Mouse (Mus musculus) MEL (cell line): ENCODE data around the gene Arntl. TPM values are rescaled to one million over a fixed set of nuclear protein-coding genes. Genes with fewer than 3 reads are reported as not detected.

Experiments
- DNase-seq: peaks from one replicate; pipeline ENCODE4 v3.0.0; 2011; ENCODE audit warnings: low read depth, low spot score
- H3K27ac ChIP-seq: 2 replicates; pipeline ENCODE4 v1.5.1; 2012; ENCODE audit warnings: low read depth, mild to moderate bottlenecking, control low read depth, low read length, moderate library complexity; ENCODE audit not compliant: control insufficient read depth
- H3K27me3 ChIP-seq, 2 experiments: fragments of 150-350 bp in 1 of 2; sonication (generic) in 1 of 2; 2 replicates each; pipeline ENCODE4 v1.6.1; 2012; ENCODE audit warnings: low read length in 2 of 2, mild to moderate bottlenecking in 2 of 2, improper control_type of control experiment in 1 of 2, moderate library complexity in 1 of 2; ENCODE audit not compliant: insufficient read depth in 2 of 2, control insufficient read depth in 1 of 2
- H3K36me3 ChIP-seq, 2 experiments: 2 replicates each; pipeline ENCODE4 v1.6.1; 2012 to 2014; ENCODE audit warnings: low read length in 2 of 2, improper control_type of control experiment in 1 of 2, inconsistent platforms in 1 of 2, mild to moderate bottlenecking in 1 of 2; ENCODE audit not compliant: insufficient read depth in 2 of 2, control insufficient read depth in 1 of 2
- H3K4me1 ChIP-seq, 2 experiments: fragments of 150-350 bp in 1 of 2; sonication (generic) in 1 of 2; 2 replicates each; pipeline ENCODE4 v1.6.1; 2012; ENCODE audit warnings: low read length in 2 of 2, improper control_type of control experiment in 1 of 2, mild to moderate bottlenecking in 1 of 2; ENCODE audit not compliant: insufficient read depth in 2 of 2, control insufficient read depth in 1 of 2
- H3K4me3 ChIP-seq, 2 experiments: fragments of 150-350 bp in 1 of 2; sonication (generic) in 1 of 2; 2 replicates each; pipeline ENCODE4 v1.5.1; 2012; ENCODE audit warnings: low read depth in 2 of 2, low read length in 2 of 2, mild to moderate bottlenecking in 2 of 2, moderate library complexity in 2 of 2, control low read depth in 1 of 2, improper control_type of control experiment in 1 of 2; ENCODE audit not compliant: control insufficient read depth in 1 of 2, insufficient read depth in 1 of 2
- H3K79me2 ChIP-seq: 2 replicates; pipeline ENCODE4 v1.6.1; 2012; ENCODE audit warnings: mild to moderate bottlenecking, low read length, moderate library complexity; ENCODE audit not compliant: control insufficient read depth, poor library complexity, insufficient read depth
- H3K9ac ChIP-seq: 2 replicates; pipeline ENCODE4 v1.6.1; 2012; ENCODE audit warnings: low read depth, mild to moderate bottlenecking, control low read depth, low read length, moderate library complexity; ENCODE audit not compliant: control insufficient read depth, poor library complexity, severe bottlenecking
- H3K9me3 ChIP-seq: fragments of 150-350 bp; sonication (generic); replicated peaks from 2 replicates; pipeline ENCODE4 v1.6.1; 2012; ENCODE audit warnings: mild to moderate bottlenecking, low read length, improper control_type of control experiment, moderate library complexity; ENCODE audit not compliant: insufficient read depth
- BHLHE40 ChIP-seq: IDR thresholded peaks from 2 replicates; pipeline ENCODE4 v1.6.1; 2012; ENCODE audit warnings: low read depth, mild to moderate bottlenecking, inconsistent platforms, low read length, improper control_type of control experiment, borderline replicate concordance
- CHD1 ChIP-seq: IDR thresholded peaks from 2 replicates; pipeline ENCODE4 v1.6.1; 2012; ENCODE audit warnings: low read depth, mild to moderate bottlenecking, inconsistent platforms, low read length, improper control_type of control experiment
- CHD2 ChIP-seq: IDR thresholded peaks from 2 replicates; pipeline ENCODE4 v1.6.1; 2011; ENCODE audit warnings: low read length, improper control_type of control experiment
- CTCF ChIP-seq, 3 experiments: IDR thresholded peaks in 2 of 3; conservative IDR thresholded peaks in 1 of 3; 2 replicates each; pipeline ENCODE4 v1.5.1; 2011 to 2012; ENCODE audit warnings: low read length in 3 of 3, low read depth in 2 of 3, mild to moderate bottlenecking in 2 of 3, improper control_type of control experiment in 1 of 3, inconsistent platforms in 1 of 3, mixed read lengths in 1 of 3, moderate library complexity in 1 of 3; ENCODE audit not compliant: control insufficient read depth in 1 of 3, insufficient read depth in 1 of 3, poor library complexity in 1 of 3, severe bottlenecking in 1 of 3
- ELF1 ChIP-seq: IDR thresholded peaks from 2 replicates; pipeline ENCODE4 v1.6.1; 2014; ENCODE audit warnings: low read depth, mild to moderate bottlenecking, inconsistent platforms, low read length, improper control_type of control experiment, moderate library complexity
- GATA1 ChIP-seq: IDR thresholded peaks from 2 replicates; pipeline ENCODE4 v1.6.1; 2011; ENCODE audit warnings: low read depth, low read length, improper control_type of control experiment
- JUND ChIP-seq: IDR thresholded peaks from 2 replicates; pipeline ENCODE4 v1.6.1; 2011; ENCODE audit warnings: low read depth, mild to moderate bottlenecking, improper control_type of control experiment, low read length
- KAT2A ChIP-seq: conservative IDR thresholded peaks from 2 replicates; pipeline ENCODE4 v1.6.1; 2012; ENCODE audit warnings: low read depth, low read length, improper control_type of control experiment, inconsistent platforms
- MAX ChIP-seq: IDR thresholded peaks from 2 replicates; pipeline ENCODE4 v1.6.1; 2011; ENCODE audit warnings: low read length, improper control_type of control experiment
- MAZ ChIP-seq: IDR thresholded peaks from 2 replicates; pipeline ENCODE4 v1.6.1; 2012; ENCODE audit warnings: low read depth, mild to moderate bottlenecking, inconsistent platforms, low read length, improper control_type of control experiment
- MEF2A ChIP-seq: IDR thresholded peaks from 2 replicates; pipeline ENCODE4 v1.6.1; 2014; ENCODE audit warnings: low read depth, mild to moderate bottlenecking, inconsistent platforms, low read length, improper control_type of control experiment; ENCODE audit not compliant: poor library complexity, insufficient replicate concordance, severe bottlenecking; ENCODE audit errors: extremely low read depth
- MYC ChIP-seq: IDR thresholded peaks from 2 replicates; pipeline ENCODE4 v1.6.1; 2011; ENCODE audit warnings: low read depth, mild to moderate bottlenecking, low read length, improper control_type of control experiment, moderate library complexity
- NELFE ChIP-seq: IDR thresholded peaks from 2 replicates; pipeline ENCODE4 v1.6.1; 2011; ENCODE audit warnings: low read depth, low read length, improper control_type of control experiment
- NRF1 ChIP-seq: IDR thresholded peaks from 2 replicates; pipeline ENCODE4 v1.6.1; 2014; ENCODE audit warnings: low read depth, mild to moderate bottlenecking, inconsistent platforms, low read length, improper control_type of control experiment, moderate library complexity; ENCODE audit not compliant: poor library complexity, insufficient read depth, severe bottlenecking
- POLR2A ChIP-seq, 2 experiments: IDR thresholded peaks; 2 replicates each; pipeline ENCODE4 v1.6.1; 2011 to 2012; ENCODE audit warnings: low read length in 2 of 2, mild to moderate bottlenecking in 2 of 2, control low read depth in 1 of 2, improper control_type of control experiment in 1 of 2, low read depth in 1 of 2, moderate library complexity in 1 of 2; ENCODE audit not compliant: control insufficient read depth in 1 of 2, insufficient read depth in 1 of 2, poor library complexity in 1 of 2
- POLR2AphosphoS2 ChIP-seq: IDR thresholded peaks from 2 replicates; pipeline ENCODE4 v1.6.1; 2011; ENCODE audit warnings: low read length, improper control_type of control experiment
- RCOR1 ChIP-seq: IDR thresholded peaks from 2 replicates; pipeline ENCODE4 v1.6.1; 2012; ENCODE audit warnings: low read depth, mild to moderate bottlenecking, inconsistent platforms, low read length, improper control_type of control experiment
- SIN3A ChIP-seq: IDR thresholded peaks from 2 replicates; pipeline ENCODE4 v1.6.1; 2012; ENCODE audit warnings: low read length, improper control_type of control experiment, inconsistent platforms
- SMC3 ChIP-seq: IDR thresholded peaks from 2 replicates; pipeline ENCODE4 v1.6.1; 2011; ENCODE audit warnings: low read depth, low read length, improper control_type of control experiment
- TBP ChIP-seq: IDR thresholded peaks from 2 replicates; pipeline ENCODE4 v1.8.0; 2011; ENCODE audit warnings: low read depth, low read length, improper control_type of control experiment
- UBTF ChIP-seq: IDR thresholded peaks from 2 replicates; pipeline ENCODE4 v1.6.1; 2012; ENCODE audit warnings: low read depth, mild to moderate bottlenecking, inconsistent platforms, low read length, improper control_type of control experiment, moderate library complexity, borderline replicate concordance; ENCODE audit not compliant: insufficient read depth
- USF1 ChIP-seq: IDR thresholded peaks from 2 replicates; pipeline ENCODE4 v1.6.1; 2014; ENCODE audit warnings: low read depth, mild to moderate bottlenecking, inconsistent platforms, low read length, improper control_type of control experiment, moderate library complexity
- USF2 ChIP-seq, 2 experiments: IDR thresholded peaks; 2 replicates each; pipeline ENCODE4 v1.6.1; 2011 to 2012; ENCODE audit warnings: improper control_type of control experiment in 2 of 2, low read length in 2 of 2, borderline replicate concordance in 1 of 2, inconsistent platforms in 1 of 2, low read depth in 1 of 2, mild to moderate bottlenecking in 1 of 2; ENCODE audit not compliant: insufficient read depth in 1 of 2
- ZKSCAN1 ChIP-seq: IDR thresholded peaks from 2 replicates; pipeline ENCODE4 v1.6.1; 2012; ENCODE audit warnings: low read depth, mild to moderate bottlenecking, inconsistent platforms, low read length, improper control_type of control experiment, moderate library complexity
- ZNF384 ChIP-seq: IDR thresholded peaks from 2 replicates; pipeline ENCODE4 v1.6.1; 2012; ENCODE audit warnings: low read depth, mild to moderate bottlenecking, inconsistent platforms, low read length, improper control_type of control experiment
- polyA plus RNA-seq, 2 experiments: library from polyadenylated mRNA; stranded (reverse) in 1 of 2; unstranded in 1 of 2; fragments of >175 nt in 1 of 2; fragments of >200 nt in 1 of 2; gene quantifications; 2 replicates each; pipeline versions ENCODE4 v1.2.1 to v1.2.4; 2012; ENCODE audit warnings: low replicate concordance in 2 of 2, low read depth in 1 of 2; ENCODE audit not compliant: insufficient read length in 2 of 2, insufficient read depth in 1 of 2, missing spikeins in 1 of 2
- total RNA-seq: library from RNA; depleted of rRNA; stranded (reverse); fragments of 300-350 nt; gene quantifications from 2 replicates; pipeline ENCODE4 v1.2.3, GENCODE M21; 2012

Arntl gene
- total and polyA plus RNA-seq, 3 experiments = 2.0 to 4.5 TPM; not detected in 1

DNA sequence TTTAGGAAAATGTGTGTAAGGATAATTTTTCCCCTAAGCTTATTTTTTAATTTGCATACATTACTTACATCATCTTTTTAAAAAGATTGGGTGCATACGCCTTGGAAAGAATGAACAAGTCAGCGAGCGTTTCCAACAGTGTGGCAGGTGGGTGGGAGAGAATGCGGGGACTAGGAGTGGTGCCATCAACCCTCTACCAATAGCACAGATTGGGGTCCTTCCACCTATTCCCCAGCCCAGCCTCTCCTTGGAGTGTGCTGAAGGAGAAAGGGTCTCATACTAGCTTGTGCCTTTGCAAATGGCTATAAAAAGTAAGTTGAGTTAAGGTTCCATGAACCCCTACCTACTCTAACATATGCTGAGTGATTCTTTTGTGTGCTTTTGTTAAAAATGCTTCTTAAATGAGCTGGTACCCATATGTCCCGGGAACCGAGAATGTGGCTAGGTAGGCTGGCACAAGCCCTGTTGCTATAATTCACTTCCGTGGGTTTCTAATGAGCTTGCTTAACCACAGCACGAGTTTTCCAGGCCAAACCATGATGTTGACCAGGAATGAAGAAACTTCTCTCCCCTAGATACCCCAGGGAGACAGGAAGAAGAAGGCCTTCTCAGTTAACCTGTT, 46.1 kb upstream of the Arntl start:
- Histone ChIP-seq H3K36me3 (no peaks in the 10 kb centered on the region), H3K4me3 (no peak overlapping the region), H3K27ac (no peak overlapping the region), H3K27me3 (no peaks in the 10 kb centered on the region), H3K4me1 (no peaks in the 10 kb centered on the region), H3K9ac (no peak overlapping the region), H3K79me2 (no peaks in the 10 kb centered on the region), H3K9me3 (no peaks in the 10 kb centered on the region)
- no peak for DNase-seq
- TF ChIP-seq USF2 (IDR thresholded peaks at IDR 0.05; ENCODE audit: borderline replicate concordance in 1 of 2, insufficient read depth in 1 of 2, low read depth in 1 of 2, low read length in 2 of 2) = no peak
- TF ChIP-seq MAX = no peak
- no peak for TF ChIP-seq SIN3A
- no peak for TF ChIP-seq KAT2A
- no peak for TF ChIP-seq NELFE

DNA sequence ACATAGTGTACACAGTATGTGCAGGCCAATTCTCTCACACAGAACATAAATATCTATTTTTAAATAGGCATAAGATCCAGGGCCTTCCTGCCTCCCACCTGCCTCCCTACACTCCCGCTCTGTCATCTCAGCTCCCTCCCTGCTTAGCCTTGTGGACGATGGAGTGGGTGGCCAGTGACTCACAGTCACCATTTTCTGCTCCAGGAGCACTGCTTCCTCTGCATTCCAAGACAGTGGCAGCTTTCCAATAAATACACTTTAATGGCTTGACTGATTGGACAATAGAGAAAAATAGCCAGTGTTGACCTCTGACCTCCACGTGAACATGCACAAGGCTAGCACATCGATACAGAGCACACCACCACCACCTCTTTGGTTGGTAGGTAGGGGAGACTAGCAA, 42.5 kb upstream of the Arntl start:
- Histone ChIP-seq H3K4me1 (no peaks in the 10 kb centered on the region), H3K79me2 (no peaks in the 10 kb centered on the region), H3K36me3 (no peaks in the 10 kb centered on the region), H3K9ac (no peak overlapping the region), H3K4me3 (no peak overlapping the region), H3K27me3 (peaks cover 0 to 2% of the 10 kb centered on the region in 2 experiments; a peak in 1 of 4 replicates), H3K27ac (no peak overlapping the region), H3K9me3 (no peaks in the 10 kb centered on the region)
- no peak for TF ChIP-seq MYC
- no peak for TF ChIP-seq POLR2AphosphoS2
- DNase-seq = no peak

DNA sequence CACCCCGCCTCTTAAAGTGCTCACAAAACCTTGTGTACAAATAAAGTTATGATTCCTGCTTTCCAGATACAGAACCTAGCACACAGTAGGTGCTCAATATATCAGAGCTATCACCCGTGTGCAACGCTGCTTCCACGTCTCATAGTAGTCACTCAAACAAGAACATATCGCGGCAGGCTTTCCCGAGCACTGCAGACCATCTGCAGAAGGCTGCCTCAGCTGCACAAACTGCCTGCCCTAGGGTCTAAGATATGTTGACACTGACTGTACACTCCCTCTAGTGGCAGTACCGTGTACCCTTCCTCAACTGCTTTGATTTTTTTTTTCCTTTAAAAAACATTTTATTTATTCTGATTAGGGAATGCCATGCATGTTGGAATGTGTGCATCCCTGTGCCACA, 40.2 kb upstream of the Arntl start:
- Histone ChIP-seq H3K9ac (no peak overlapping the region), H3K27me3 (peaks cover 0 to 2% of the 10 kb centered on the region in 2 experiments; a peak in 1 of 4 replicates), H3K4me3 (no peak overlapping the region), H3K27ac (no peak overlapping the region), H3K9me3 (no peaks in the 10 kb centered on the region), H3K4me1 (no peaks in the 10 kb centered on the region), H3K36me3 (no peaks in the 10 kb centered on the region), H3K79me2 (no peaks in the 10 kb centered on the region)
- DNase-seq = peak; percentile 37
- TF ChIP-seq ZKSCAN1 (no peak), MAX (no peak), MEF2A (no peak), CHD2 (no peak), UBTF (no peak), MYC (no peak), USF1 (no peak), JUND (no peak), NRF1 (no peak), KAT2A (no peak), POLR2A (IDR thresholded peaks at IDR 0.05; ENCODE audit: control insufficient read depth in 1 of 2, insufficient read depth in 1 of 2, low read depth in 1 of 2, low read length in 2 of 2, poor library complexity in 1 of 2) (no peak), BHLHE40 (no peak), ELF1 (no peak), CHD1 (no peak), MAZ (no peak), ZNF384 (peak; percentile 66), GATA1 (no peak), CTCF (IDR thresholded peaks at IDR 0.05 in 2 of 3, conservative IDR thresholded peaks at IDR 0.05 in 1 of 3; ENCODE audit: control insufficient read depth in 1 of 3, insufficient read depth in 1 of 3, low read depth in 2 of 3, low read length in 3 of 3, poor library complexity in 1 of 3, severe bottlenecking in 1 of 3) (peak; percentile 21 to 58 (median 47); a peak in 4 of 6 replicates), USF2 (IDR thresholded peaks at IDR 0.05; ENCODE audit: borderline replicate concordance in 1 of 2, insufficient read depth in 1 of 2, low read depth in 1 of 2, low read length in 2 of 2) (no peak), SMC3 (peak; percentile 57), TBP (no peak), RCOR1 (no peak)
